Mouse (Mus musculus): Measurements from ENCODE around the gene Plxna4. TPM values are rescaled to one million over a fixed set of nuclear protein-coding genes. Genes with fewer than 3 reads are reported as not detected.

The Plxna4 gene
- total RNA-seq, 1 experiment from 2014 or later: 5.0 TPM

DNA sequence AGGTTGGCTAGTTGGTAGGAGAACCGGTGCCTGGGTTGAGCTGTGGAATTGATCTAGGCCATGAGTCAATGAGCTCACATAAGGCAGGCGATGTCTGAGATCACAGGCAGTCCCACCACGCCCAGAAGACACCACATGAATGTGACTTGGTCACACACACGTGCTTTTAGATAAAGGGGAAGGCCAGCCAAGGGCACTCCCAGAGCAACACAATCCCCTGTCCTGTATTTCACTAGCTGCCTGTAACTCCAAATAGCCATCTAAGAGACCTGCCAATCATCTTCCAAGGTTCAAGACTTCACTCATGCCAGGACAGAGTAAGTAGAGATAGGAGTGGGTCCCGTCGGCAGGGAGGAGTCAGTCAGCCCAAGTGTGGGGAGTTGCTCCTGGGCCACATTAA is 245.7 kb downstream of the Plxna4 start:
- DNase-seq: no peak

GRCm38 (mm10) chr6:32338416-32338943 is 249.5 kb downstream of the Plxna4 start:
- no peak for DNase-seq

DNA sequence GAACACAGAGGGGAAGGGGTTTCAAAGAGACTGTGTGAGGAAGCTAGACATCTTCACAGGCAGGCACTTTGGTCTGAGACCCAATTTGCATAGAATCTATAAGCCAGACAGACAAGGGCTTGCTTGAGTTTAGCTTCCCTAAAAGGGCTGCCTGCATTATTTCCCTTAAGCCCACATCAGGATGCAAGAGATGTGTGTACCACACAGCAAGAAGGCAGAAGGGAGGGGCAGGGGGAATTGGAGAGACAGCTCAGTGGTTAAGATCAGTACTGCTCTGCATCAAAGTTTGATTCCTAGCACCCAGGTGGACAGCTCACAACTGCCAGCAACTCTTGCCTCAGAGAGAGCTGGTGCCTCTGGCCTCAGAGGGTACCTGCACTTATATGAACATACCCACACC is 256.7 kb downstream of the Plxna4 start:
- DNase-seq: no peak

DNA sequence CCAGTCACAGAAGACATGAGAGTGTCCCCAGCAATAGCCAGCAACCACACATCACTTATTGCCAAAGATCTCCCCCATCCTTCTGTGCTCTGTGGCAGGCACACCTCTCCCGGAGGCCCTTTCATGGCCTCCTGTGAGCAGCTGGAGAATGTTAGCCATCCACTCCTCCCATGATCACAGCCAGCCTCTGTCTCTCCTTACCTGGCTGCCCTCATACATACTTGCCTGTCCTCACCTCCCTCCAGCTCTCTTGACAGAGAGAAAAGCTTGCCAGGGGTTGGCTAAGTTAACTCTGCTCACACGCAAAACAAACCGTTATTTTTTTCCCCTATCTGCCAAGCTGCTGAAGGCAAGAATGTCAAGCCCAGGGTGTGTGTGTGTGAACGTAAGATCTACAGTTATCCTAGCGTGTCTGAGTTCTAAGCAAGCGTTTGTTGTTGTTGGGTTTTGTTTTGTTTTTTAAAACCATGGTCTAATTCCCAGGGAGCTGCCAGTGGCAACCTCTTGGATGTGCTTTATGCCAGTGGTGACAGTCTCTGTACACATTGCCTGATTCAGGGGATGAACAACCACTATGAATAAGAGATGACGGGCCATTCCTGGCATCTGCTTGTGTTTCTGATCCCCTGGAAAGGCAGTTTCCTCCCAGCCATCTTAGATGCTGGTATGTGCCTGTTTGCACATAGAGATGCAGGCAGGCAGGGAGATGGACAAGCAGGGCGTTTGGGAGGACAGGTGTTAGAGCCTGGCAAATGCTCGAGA is 257.8 kb downstream of the Plxna4 start:
- DNase-seq: no peak

DNA sequence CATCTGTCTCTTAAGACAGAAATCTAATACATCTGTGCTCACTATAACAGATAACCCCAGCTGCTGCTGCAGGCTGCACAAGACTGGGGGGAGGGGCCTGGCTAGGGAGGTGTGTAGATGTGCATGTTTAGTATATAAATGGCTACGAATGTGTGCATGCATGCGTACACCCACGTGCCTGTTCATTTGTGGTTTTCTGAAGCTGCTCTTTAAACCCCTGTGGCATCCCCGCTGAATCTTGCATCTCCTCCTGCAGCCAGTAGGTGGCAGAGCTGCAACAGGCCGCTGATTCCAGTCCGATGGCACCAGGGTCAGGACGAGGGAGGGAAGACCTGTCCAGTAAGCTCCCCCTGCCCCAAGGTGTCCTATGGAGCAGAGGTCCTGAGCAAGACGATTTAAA is 260.0 kb downstream of the Plxna4 start:
- DNase-seq: peak; percentile 74

- DNase-seq: no peak
Observed at GRCm38 (mm10) chr6:32327173-32327572, 260.8 kb downstream of the Plxna4 start.

- no peak for DNase-seq
Observed at GRCm38 (mm10) chr6:32326406-32326805, 261.6 kb downstream of the Plxna4 start.

- no peak for DNase-seq
Observed at GRCm38 (mm10) chr6:32325851-32326250, 262.1 kb downstream of the Plxna4 start.

DNA sequence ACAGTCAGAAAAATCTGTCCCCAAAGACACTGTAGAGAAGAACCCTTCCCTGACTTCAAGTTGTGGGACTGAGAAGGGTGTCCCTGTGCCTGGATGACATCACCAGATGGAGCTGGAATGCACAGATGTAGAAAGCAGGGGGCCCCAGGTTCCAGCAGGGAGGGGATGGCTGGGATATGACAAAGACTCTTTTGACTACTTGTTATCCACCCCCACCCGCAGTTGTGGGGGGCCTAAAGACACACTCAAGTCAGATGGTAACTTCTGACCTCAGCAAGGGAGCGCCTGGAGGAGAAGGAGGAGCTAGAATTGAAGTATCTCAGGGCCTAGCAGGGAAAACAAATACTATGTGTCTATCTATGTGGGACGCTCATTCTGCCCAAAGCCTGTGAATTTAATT is 266.8 kb downstream of the Plxna4 start:
- no peak for DNase-seq

- DNase-seq: peak; percentile 60
Observed at GRCm38 (mm10) chr6:32320254-32320653, 267.7 kb downstream of the Plxna4 start.

GRCm38 (mm10) chr6:32317470-32317869 is 270.5 kb downstream of the Plxna4 start:
- no peak for DNase-seq

- DNase-seq: no peak
Observed at GRCm38 (mm10) chr6:32315011-32315450, 273.0 kb downstream of the Plxna4 start.

DNA sequence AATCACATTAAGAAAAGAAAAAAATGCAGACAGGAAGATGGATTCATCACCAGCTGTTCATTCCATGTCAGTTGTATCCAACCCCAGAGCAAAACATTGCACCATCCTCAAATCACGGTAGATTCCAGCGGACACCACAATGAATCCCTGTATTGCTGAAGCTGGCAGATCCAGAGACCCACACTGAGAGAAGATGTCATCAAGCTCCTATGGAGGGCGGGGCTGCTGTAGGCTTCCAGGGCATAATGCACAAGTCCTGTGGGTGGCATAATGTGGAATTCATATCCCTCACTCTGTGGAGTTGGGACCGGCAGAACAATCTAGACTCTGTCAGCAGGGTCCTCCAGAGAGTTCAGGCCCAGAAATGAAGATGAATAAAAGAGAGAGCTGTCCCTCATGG is 278.8 kb downstream of the Plxna4 start:
- DNase-seq: no peak

- DNase-seq: no peak
Observed at GRCm38 (mm10) chr6:32300611-32301010, 287.4 kb downstream of the Plxna4 start.

- no peak for DNase-seq
Observed at GRCm38 (mm10) chr6:32281457-32281856, 306.5 kb downstream of the Plxna4 start.

- DNase-seq: no peak
Observed at GRCm38 (mm10) chr6:32280728-32281127, 307.3 kb downstream of the Plxna4 start.

GRCm38 (mm10) chr6:32271463-32271862 is 316.5 kb downstream of the Plxna4 start:
- DNase-seq: peak; percentile 41

DNA sequence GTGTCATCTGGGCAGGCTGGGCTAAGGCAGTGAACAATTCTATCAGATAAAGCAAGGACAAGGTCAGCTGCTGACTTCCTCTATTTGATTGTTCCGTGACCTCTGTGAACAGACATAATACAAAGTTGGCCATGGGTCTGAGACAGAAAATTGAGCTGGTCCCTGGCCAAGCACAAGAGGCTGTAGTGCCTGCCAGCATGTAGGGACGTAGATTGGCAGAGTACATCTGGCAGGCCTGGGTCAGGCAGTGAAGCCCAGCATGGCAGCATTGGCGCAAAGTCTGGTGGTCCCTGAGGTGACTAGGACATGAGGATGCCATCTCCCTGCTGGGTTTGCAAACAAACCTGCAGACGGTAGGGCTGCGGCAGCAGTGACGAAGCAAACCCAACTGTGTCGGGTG is 321.9 kb downstream of the Plxna4 start:
- DNase-seq: no peak

DNA sequence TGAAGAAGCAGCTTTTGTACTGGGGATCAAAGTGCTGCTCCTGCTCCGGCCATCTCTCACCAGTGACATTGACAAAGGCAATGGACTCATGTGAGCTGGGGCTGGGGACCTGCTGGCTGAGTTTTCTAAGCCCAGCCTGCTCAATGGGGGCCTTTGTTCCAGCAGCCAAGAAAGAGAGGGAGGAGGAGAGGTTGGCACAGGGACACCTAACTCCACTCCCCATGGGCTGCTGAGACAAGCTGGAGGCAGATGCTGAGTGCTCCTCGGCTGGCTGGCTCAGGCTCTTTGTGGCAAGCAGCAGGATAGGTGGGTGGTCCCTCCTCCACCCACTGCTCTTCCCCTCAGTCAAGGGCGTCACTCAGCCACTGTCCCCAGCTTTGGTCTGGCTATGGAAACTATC is 326.7 kb downstream of the Plxna4 start:
- DNase-seq: no peak

DNA sequence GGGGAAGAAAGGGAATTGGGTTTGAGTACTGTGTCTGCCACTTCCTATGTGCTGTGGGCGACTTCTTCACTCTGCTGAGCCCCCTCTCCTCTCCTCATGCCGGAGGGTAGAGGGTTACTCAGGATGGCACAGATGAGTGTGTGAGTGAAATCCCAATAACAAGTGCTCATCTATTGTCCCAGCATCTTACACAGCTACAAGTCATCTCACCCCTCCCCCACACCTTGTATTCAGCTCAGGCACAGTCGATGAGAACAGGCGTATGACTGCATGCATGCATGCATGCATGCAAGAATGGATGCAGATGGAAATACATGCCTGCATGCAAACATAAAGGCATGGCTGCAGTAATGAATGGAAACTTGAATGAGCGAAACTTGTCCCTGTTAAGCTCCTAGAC is 327.7 kb downstream of the Plxna4 start:
- DNase-seq: no peak

DNA sequence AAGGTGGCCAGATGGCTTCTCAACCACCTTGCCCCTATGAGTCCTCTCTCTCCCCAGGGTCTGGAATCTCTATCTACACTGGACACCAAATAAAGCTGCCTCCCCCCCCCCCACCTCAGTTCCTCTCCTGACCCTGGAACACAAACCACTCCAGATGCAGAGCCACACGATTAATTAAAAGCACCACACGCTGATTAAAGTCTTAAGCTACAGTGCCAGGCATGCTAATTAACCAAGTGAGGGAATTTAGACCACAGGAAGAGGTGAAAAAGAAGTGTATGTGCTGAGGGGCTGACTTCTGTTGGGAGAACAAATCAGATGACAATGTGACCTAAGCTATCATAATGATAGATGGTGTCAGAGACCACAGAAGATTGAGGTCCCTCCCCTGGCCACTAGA is 332.8 kb downstream of the Plxna4 start:
- DNase-seq: no peak

DNA sequence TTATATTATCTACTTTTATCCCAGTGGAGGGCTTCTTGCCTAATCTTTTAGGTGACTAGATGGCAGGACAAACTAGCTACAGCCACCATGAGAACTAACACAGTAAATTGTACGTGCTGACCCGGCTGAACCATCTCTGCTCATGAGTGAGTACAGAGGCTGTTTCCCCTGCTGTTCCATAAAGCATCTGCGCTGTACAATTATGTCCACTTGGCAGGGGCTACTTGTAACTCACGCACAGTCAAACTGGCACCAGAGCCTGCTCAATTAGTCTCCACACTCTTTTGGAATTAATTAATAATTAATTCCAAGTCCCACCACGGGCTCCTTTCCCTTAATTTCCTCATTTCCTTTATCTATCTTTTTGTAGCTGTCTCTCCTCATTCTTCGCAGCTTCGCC is 335.8 kb downstream of the Plxna4 start:
- no peak for DNase-seq

DNA sequence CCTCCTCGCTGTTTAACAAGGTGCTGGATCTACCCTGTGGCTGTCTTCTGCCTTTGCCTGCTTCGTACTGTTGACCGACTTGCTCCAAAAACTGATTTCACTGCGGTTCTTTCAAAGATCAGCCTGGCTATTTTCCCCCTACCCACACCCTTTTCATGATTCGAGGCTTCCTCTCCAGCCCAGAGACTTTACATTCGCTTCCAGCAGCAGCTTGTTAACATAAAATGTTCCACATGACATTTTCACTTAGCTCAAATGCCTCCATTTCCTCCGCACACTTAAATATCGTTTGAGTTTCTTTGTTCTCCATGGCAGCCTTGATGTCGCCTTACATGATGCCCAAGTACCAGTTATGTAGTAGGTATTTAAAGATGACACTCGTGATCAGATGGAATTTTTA is 336.3 kb downstream of the Plxna4 start:
- DNase-seq: no peak

GRCm38 (mm10) chr6:32246036-32246435 is 342.0 kb downstream of the Plxna4 start:
- DNase-seq: no peak

Measured in adrenal gland, postnatal 25 days (tissue).